Mouse (Mus musculus): ENCODE results near the gene Col15a1. TPM values are rescaled to one million over a fixed set of nuclear protein-coding genes. Genes with fewer than 3 reads are reported as not detected.

Col15a1 gene
- polyA plus RNA-seq, 1 experiment, result 41.0 TPM

DNA sequence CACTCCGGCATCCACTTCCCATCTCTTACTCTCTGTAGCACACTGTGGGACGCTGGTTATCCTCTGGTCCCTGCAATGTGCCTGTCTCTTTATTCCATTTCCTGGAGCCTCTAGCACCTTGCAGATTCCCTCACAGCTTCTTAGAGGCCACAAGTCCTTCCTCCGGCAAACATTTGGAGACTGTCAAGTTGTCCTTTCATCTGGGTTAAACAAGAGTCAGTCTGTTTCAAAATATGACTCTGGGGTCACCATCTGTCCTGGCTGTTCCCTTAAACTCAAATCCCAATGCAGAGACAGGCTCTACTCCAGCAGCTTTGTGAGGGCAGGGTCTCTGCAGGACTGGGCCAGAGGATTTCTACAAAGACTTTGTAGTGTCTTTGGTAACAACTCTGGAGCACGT lies 19.1 kb downstream of the Col15a1 start:
- H3K27ac ChIP-seq (ENCODE audit: insufficient read depth, low read length), result no peak overlapping the region
- TF ChIP-seq CTCF (IDR thresholded peaks at IDR 0.05; ENCODE audit: borderline replicate concordance, insufficient read depth, low read length), result no peak
- TF ChIP-seq POLR2A (IDR thresholded peaks at IDR 0.05; ENCODE audit: low read depth, low read length), result no peak

DNA sequence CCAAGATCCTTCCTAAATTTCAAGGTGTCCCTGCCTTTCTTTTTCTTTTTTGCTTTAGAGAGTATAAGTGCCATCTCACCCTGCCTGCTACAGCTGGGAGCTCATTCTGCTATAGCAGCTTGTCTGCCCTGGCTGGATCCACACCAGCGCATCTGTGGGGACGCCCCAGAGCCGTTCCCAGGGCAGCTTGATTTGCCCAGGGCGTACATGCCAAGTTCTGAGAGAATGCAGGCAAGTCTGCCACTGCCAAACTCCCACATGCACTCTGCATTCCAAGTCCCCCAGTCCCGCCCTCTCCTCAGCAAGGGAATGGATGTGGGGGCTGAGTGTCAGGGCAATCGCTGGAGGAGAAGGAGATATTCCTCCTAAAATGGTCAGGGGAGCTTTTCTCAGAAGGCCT lies 19.8 kb downstream of the Col15a1 start:
- Histone ChIP-seq H3K4me3 (ENCODE audit: insufficient read depth, low read length) (no peak overlapping the region), H3K27ac (ENCODE audit: insufficient read depth, low read length) (0 out of 2 replicates have a peak overlapping the region, but pooled peaks have one; percentile 3)

More for the DNA sequence above, 19.1 kb downstream of the Col15a1 start:
- no peak overlapping the region for H3K4me3 ChIP-seq (ENCODE audit: insufficient read depth, low read length)
- H3K4me1 ChIP-seq (ENCODE audit: control insufficient read depth, insufficient read depth, low read length), result no peaks in the 10 kb centered on the region

DNA sequence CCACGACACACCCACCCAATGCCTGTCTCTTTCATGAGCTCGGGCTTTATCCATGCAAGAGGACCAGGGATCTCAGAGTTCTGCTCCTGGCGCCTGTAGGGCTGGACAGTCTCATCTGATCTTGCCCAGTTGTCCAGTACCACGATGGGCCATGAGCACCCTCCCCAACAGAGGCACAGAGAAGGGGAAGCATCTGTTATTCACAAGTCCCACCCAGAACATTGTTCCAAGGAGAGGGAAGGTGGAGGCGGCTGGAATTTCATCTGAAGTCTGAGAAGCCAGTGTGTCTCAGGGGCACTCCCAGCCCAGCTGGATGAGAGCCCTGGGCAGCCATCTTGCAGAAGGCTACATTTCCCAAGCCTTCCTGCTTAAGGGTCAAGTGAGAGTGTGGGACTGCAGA lies 21.0 kb downstream of the Col15a1 start:
- no peaks in the 10 kb centered on the region for H3K4me1 ChIP-seq (ENCODE audit: control insufficient read depth, insufficient read depth, low read length)
- TF ChIP-seq CTCF (IDR thresholded peaks at IDR 0.05; ENCODE audit: borderline replicate concordance, insufficient read depth, low read length) (no peak), POLR2A (IDR thresholded peaks at IDR 0.05; ENCODE audit: low read depth, low read length) (no peak)
- no peak overlapping the region for H3K27ac ChIP-seq (ENCODE audit: insufficient read depth, low read length)
- no peak overlapping the region for H3K4me3 ChIP-seq (ENCODE audit: insufficient read depth, low read length)

More for the DNA sequence above, 19.8 kb downstream of the Col15a1 start:
- TF ChIP-seq CTCF (IDR thresholded peaks at IDR 0.05; ENCODE audit: borderline replicate concordance, insufficient read depth, low read length), result no peak
- H3K4me1 ChIP-seq (ENCODE audit: control insufficient read depth, insufficient read depth, low read length), result no peaks in the 10 kb centered on the region

DNA sequence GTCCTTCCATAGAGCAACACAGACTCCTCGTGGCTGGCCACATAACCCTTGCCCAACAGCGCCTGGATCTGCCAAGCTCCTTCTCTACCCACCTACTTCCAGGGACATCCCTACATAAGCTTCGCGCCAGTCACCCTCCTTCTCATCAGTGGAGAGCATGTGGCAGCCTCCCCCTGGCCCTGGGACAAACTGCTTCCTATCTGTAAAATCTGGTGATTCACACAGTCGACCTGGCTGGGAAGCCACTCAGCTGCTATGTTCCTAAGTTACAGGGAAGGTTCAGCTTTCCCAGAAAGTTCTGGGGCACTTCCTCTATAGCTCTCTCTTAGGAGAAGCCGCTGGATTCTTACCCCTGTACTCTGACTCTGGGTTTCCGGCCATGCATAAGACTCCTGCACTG lies 22.5 kb downstream of the Col15a1 start:
- H3K27ac ChIP-seq (ENCODE audit: insufficient read depth, low read length), result no peak overlapping the region
- H3K4me1 ChIP-seq (ENCODE audit: control insufficient read depth, insufficient read depth, low read length), result no peaks in the 10 kb centered on the region
- TF ChIP-seq POLR2A (IDR thresholded peaks at IDR 0.05; ENCODE audit: low read depth, low read length) (no peak), CTCF (IDR thresholded peaks at IDR 0.05; ENCODE audit: borderline replicate concordance, insufficient read depth, low read length) (no peak)
- H3K4me3 ChIP-seq (ENCODE audit: insufficient read depth, low read length), result no peak overlapping the region

DNA sequence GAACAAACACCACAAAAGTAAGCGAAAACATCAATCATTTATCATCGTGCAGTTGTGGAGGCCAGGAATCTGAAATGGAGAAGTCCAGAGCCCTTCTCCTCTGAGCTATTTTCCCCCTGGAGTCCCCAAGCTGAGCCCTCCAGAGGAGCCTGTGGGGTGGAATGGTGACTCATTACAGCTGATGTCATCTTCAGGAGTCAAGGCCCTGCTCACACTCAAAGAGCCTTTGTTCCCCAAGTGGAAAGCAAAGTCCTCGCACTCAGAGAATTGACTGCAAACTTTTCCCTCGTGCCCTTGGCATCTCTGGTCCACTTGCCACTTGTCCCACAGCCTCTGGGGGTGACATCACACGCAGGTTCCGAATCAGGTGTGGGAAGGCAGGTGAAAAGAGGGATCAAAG lies 23.4 kb downstream of the Col15a1 start:
- Histone ChIP-seq H3K4me3 (ENCODE audit: insufficient read depth, low read length) (no peak overlapping the region), H3K4me1 (ENCODE audit: control insufficient read depth, insufficient read depth, low read length) (no peaks in the 10 kb centered on the region), H3K27ac (ENCODE audit: insufficient read depth, low read length) (no peak overlapping the region)
- TF ChIP-seq CTCF (IDR thresholded peaks at IDR 0.05; ENCODE audit: borderline replicate concordance, insufficient read depth, low read length) (no peak), POLR2A (IDR thresholded peaks at IDR 0.05; ENCODE audit: low read depth, low read length) (no peak)

DNA sequence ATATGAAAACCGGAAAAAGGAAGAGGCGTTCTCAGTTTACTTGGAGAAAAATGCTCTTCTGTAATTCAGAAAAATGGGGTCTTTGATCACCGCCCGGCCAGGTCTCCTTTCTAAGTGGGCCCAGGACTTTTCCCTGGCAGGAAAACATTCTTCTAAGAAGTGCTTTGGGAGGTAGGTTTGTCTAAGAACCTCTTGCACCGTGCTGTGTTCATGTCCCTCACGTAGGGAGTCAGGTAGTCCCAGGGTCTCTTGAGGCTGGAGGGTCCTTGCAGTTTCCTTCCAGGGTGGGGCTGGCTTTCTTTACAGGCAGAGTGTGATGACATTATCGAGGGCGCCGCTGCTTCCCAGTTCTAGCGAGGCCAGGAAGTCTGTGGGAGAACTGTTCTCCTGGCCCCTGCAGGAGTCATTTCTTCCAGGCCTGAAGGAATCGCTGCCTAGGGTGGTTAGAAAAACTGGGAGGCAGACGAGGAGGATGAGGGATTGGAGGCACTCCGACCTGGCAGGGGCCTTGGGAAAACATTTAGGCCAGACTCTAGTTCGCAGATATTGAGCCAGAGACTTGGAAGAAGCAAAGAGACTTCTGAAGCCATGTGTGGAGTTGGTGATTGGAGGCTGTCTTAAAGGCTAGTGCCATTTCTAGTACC lies 25.4 kb downstream of the Col15a1 start:
- Histone ChIP-seq H3K27ac (ENCODE audit: insufficient read depth, low read length) (no peak overlapping the region), H3K4me3 (ENCODE audit: insufficient read depth, low read length) (no peak overlapping the region), H3K4me1 (ENCODE audit: control insufficient read depth, insufficient read depth, low read length) (no peaks in the 10 kb centered on the region)
- no peak for TF ChIP-seq CTCF (IDR thresholded peaks at IDR 0.05; ENCODE audit: borderline replicate concordance, insufficient read depth, low read length)
- no peak for TF ChIP-seq POLR2A (IDR thresholded peaks at IDR 0.05; ENCODE audit: low read depth, low read length)

DNA sequence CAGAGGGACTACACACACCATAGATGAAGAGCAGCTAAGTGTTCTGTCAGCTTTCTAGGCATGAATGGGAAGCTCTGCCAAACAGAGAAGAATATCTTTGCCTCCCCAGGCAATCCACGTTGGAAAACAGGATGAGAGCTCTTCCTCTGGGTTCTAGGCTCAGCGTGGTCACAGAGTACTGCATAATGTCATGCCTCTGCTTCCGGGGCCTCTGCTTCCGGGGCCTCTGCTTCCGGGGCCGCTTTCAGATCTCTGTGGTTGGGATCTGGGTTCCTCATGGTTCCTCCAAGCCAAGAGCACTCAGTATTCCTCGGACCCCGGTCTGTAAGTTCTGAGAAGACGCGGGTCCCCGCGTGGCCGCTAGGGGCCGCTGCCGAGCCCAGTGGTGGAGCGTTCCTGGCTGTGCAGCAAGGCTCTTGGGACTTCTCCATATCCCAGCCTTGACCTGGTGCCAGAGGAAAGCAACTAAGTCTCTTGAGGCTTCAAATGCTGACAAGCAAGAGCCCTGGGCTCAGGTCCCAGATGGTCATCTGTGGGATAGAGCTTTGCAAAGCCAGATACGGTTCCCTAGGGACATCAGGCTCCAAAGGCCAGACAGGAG lies 26.8 kb downstream of the Col15a1 start:
- Histone ChIP-seq H3K4me3 (ENCODE audit: insufficient read depth, low read length) (no peak overlapping the region), H3K27ac (ENCODE audit: insufficient read depth, low read length) (no peak overlapping the region), H3K4me1 (ENCODE audit: control insufficient read depth, insufficient read depth, low read length) (no peaks in the 10 kb centered on the region)
- TF ChIP-seq CTCF (IDR thresholded peaks at IDR 0.05; ENCODE audit: borderline replicate concordance, insufficient read depth, low read length) (0 out of 2 replicates have a peak, but pooled peaks have one; percentile 37), POLR2A (IDR thresholded peaks at IDR 0.05; ENCODE audit: low read depth, low read length) (no peak)

DNA sequence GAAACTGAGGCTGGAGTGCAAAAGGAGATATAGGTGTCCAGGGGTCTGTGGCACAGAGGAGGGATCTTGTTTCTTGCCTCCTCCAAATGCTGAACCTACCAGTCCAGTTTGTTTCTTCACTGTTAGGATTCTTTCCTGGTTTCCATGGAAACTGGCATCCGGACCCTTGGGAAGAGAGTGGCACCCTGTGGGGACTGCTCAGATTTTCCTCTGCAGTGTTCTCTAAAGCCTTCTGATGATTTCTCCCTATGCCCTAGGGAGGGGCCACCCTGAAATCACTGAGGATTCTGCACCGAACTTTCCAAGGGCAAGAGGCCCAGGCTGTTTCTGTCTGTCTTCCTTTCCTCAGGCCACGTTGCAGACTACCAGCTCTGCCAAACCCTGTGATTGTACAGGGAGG lies 27.4 kb downstream of the Col15a1 start:
- Histone ChIP-seq H3K27ac (ENCODE audit: insufficient read depth, low read length) (no peak overlapping the region), H3K4me3 (ENCODE audit: insufficient read depth, low read length) (no peak overlapping the region), H3K4me1 (ENCODE audit: control insufficient read depth, insufficient read depth, low read length) (no peaks in the 10 kb centered on the region)
- TF ChIP-seq POLR2A (IDR thresholded peaks at IDR 0.05; ENCODE audit: low read depth, low read length), result no peak
- TF ChIP-seq CTCF (IDR thresholded peaks at IDR 0.05; ENCODE audit: borderline replicate concordance, insufficient read depth, low read length), result no peak

DNA sequence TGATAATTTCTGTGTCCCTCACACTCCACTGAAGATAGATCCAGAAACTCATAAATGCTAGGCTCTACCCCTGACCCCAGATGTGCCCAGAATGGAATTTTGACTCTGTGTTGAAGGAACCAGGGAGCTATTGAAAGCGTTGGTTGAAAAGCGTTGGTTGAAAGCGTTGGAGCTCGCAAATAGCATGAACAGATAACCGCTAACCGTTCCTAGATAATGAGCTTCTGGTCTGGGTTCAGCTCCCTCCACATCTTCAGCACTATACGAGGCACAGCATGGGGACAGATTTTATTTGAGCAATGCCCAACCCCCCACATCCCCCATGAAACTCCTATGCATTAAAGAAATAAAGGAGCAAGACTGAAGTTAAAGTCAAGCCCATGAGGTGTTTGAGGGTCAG lies 28.1 kb downstream of the Col15a1 start:
- Histone ChIP-seq H3K4me1 (ENCODE audit: control insufficient read depth, insufficient read depth, low read length) (no peaks in the 10 kb centered on the region), H3K4me3 (ENCODE audit: insufficient read depth, low read length) (no peak overlapping the region), H3K27ac (ENCODE audit: insufficient read depth, low read length) (no peak overlapping the region)
- TF ChIP-seq POLR2A (IDR thresholded peaks at IDR 0.05; ENCODE audit: low read depth, low read length) (no peak), CTCF (IDR thresholded peaks at IDR 0.05; ENCODE audit: borderline replicate concordance, insufficient read depth, low read length) (no peak)

DNA sequence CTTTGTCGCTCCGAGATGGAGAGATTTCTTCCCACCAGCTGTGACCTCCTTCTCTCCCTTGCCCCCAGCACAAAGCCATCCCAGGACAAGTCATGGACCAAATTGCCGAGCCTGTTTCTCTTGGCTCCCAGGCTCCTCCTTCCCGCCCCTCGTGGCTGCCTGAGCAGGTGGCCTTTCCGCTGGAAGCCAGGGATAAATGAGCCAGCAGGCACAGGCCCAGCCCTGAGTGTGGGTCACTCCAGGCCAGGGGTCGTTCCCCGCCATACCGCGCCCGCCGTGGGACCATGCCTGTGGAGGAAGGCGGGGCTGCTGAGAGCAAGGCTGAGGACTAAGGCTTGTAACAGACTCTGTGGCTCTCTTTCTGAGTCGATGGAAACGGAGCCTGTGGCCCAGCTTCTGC lies 29.3 kb downstream of the Col15a1 start:
- Histone ChIP-seq H3K4me3 (ENCODE audit: insufficient read depth, low read length) (no peak overlapping the region), H3K4me1 (ENCODE audit: control insufficient read depth, insufficient read depth, low read length) (no peaks in the 10 kb centered on the region), H3K27ac (ENCODE audit: insufficient read depth, low read length) (no peak overlapping the region)
- TF ChIP-seq POLR2A (IDR thresholded peaks at IDR 0.05; ENCODE audit: low read depth, low read length) (no peak), CTCF (IDR thresholded peaks at IDR 0.05; ENCODE audit: borderline replicate concordance, insufficient read depth, low read length) (no peak)
